Mouse (Mus musculus) embryonic facial prominence, embryonic 15.5 days (tissue): Measurements from ENCODE around the gene Ntrk3. TPM values are rescaled to one million over a fixed set of nuclear protein-coding genes. Genes with fewer than 3 reads are reported as not detected.

ENCODE experiments used
- ATAC-seq: fragments of 200-750 bp; cut with Nextera tagmentation; 2 replicates; pipeline ENCODE4 v1.8.0; 2017; ENCODE audit warnings: low read depth, moderate TSS enrichment; ENCODE audit not compliant: insufficient number of reproducible peaks, low FRiP score, low TSS enrichment
- H3K27ac ChIP-seq: fragments of 300-500 bp; sonication (generic); replicated peaks from 2 replicates; pipeline ENCODE4 v1.5.1; 2015; ENCODE audit warnings: mild to moderate bottlenecking, inconsistent platforms
- H3K27me3 ChIP-seq: fragments of 300-500 bp; sonication (generic); 2 replicates; pipeline ENCODE4 v1.6.1; 2015; ENCODE audit warnings: inconsistent platforms
- H3K36me3 ChIP-seq: fragments of 300-500 bp; sonication (generic); 2 replicates; pipeline ENCODE4 v1.6.1; 2015; ENCODE audit warnings: mild to moderate bottlenecking, inconsistent platforms
- H3K4me1 ChIP-seq: fragments of 300-500 bp; sonication (generic); 2 replicates; pipeline ENCODE4 v1.6.1; 2015; ENCODE audit warnings: inconsistent platforms
- H3K4me2 ChIP-seq: fragments of 300-500 bp; sonication (generic); replicated peaks from 2 replicates; pipeline ENCODE4 v1.6.1; 2015; ENCODE audit warnings: mild to moderate bottlenecking, inconsistent platforms
- H3K4me3 ChIP-seq: fragments of 300-500 bp; sonication (generic); replicated peaks from 2 replicates; pipeline ENCODE4 v1.5.1; 2015; ENCODE audit warnings: mild to moderate bottlenecking, inconsistent platforms
- H3K9ac ChIP-seq: fragments of 300-500 bp; sonication (generic); 2 replicates; pipeline ENCODE4 v1.6.1; 2015; ENCODE audit warnings: inconsistent platforms
- H3K9me3 ChIP-seq: fragments of 300-500 bp; sonication (generic); replicated peaks from 2 replicates; pipeline ENCODE4 v1.6.1; 2016; ENCODE audit warnings: inconsistent platforms
- WGBS: fragments of 180-500 bp; shearing (Covaris S2); methylation state at CpG from one replicate; pipeline ENCODE4 v1.1.7; 2015; 5-methylcytosine and 5-hydroxymethylcytosine counted together
- polyA plus RNA-seq: library from polyadenylated mRNA; unstranded; fragments of >200 nt; fragmentation: Nextera tagmentation; extraction: Ambion mirVana; gene quantifications from 2 replicates; pipeline ENCODE4 v1.2.1, GENCODE M21; 2015

Ntrk3 gene
- polyA plus RNA-seq, 1 experiment from 2014 or later = 4.0 TPM

DNA sequence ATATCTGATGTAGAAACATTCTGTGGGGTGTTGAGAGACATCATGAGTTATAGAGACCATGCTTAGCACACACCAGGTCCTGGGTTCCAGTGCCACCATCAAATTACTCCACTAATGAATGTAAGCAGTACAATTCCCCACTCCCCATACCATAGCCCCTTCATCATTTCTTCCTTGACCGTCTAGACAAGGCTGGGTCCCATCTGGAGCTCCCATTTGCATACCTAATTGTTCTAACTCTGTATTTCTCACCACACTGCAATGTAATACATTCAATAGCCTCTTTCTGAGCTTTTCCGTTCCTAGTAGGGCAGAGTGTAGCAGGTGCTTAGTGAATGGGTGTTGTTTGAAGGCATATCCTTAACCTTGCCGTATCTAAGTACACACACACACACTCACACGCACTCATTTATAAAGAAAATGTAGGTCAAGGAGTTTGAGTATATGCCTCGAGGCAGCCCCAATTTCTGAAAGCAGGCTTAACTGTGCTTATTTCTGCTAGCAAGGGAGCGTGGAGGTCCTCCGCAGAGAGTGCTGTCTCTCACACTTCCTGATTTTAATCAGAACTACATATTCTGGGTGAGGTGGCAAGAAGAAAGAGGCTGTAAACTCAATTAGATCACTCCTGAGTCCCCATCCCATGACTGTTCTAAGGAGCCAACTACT is 17.9 kb downstream of the Ntrk3 start:
- Histone ChIP-seq H3K9me3 (no peaks in the 10 kb centered on the region), H3K36me3 (no peaks in the 10 kb centered on the region), H3K4me3 (no peak overlapping the region), H3K4me2 (no peak overlapping the region), H3K9ac (no peak overlapping the region), H3K27ac (no peak overlapping the region), H3K4me1 (no peaks in the 10 kb centered on the region), H3K27me3 (no peaks in the 10 kb centered on the region)
- WGBS = 68% methylated on average over 7 of the region's 7 CpGs
- no peak for ATAC-seq

DNA sequence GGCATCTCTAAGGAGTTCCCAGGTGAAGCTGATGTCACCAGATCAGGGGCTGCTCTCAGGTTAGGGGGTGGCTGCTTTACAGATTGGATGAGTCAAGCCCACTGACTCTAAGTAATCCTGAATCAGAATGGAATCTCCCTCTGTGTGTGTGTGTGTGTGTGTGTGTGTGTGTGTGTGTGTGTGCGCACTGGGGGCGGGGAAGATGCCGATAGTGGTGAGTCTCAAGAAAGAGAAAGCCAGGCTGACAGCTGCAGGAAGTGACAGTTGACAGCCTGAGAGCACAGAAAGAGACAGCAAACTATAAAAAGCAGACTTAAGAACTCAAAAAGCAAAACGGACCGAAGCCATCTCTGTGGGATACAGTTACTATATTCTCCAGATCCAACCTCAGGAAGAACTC is 18.7 kb downstream of the Ntrk3 start:
- no peak overlapping the region for H3K4me2 ChIP-seq
- no peak for ATAC-seq
- H3K4me1 ChIP-seq = no peaks in the 10 kb centered on the region
- 63% methylated on average over 5 of the region's 5 CpGs for WGBS
- no peak overlapping the region for H3K9ac ChIP-seq
- H3K36me3 ChIP-seq = no peaks in the 10 kb centered on the region
- no peak overlapping the region for H3K4me3 ChIP-seq
- H3K9me3 ChIP-seq = no peaks in the 10 kb centered on the region
- no peak overlapping the region for H3K27ac ChIP-seq
- no peaks in the 10 kb centered on the region for H3K27me3 ChIP-seq

DNA sequence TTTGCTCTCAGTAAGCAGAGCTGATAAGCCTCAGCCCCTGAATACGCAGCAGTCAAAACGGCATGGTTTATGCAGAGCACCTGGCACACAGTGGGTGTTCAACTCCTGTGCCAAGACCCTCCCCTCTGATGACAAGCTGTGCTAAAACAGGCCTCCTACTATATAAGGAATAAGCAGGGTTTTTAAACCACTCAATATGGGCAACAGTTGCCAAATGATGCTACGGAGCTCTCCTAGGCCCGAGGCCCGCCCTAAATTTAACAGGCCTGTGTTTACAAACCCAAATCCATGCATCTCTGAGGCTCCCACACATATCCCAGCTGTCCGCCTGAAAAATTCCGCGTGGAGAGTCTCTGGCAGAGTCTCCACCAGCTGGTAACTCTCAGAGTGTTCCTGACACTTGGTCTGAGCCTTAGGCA is 19.6 kb downstream of the Ntrk3 start:
- H3K4me2 ChIP-seq = no peak overlapping the region
- no peaks in the 10 kb centered on the region for H3K27me3 ChIP-seq
- no peaks in the 10 kb centered on the region for H3K36me3 ChIP-seq
- H3K4me3 ChIP-seq = no peak overlapping the region
- no peak for ATAC-seq
- H3K4me1 ChIP-seq = no peaks in the 10 kb centered on the region
- H3K9ac ChIP-seq = no peak overlapping the region
- H3K27ac ChIP-seq = no peak overlapping the region
- 68% methylated on average over 8 of the region's 8 CpGs for WGBS
- H3K9me3 ChIP-seq = no peaks in the 10 kb centered on the region

DNA sequence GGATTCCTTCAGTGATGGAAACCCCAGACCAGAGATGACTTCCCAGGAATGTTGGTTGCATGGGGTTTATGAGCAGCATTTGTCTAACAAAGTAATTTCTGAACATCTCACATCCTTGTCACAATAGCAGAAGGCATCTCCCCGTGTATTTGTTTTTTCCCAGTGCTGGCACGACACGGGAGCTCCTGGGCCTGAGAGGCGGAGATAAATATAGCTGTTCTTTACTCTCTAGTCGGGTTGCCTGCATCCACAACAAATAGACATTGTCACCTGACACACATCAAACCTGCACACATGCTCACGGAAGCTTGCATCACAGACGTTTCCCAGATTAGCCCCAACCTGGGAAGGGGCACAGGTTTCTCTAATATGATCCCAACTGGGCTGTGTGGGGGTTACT is 30.1 kb downstream of the Ntrk3 start:
- H3K9ac ChIP-seq = no peak overlapping the region
- no peaks in the 10 kb centered on the region for H3K4me1 ChIP-seq
- H3K27me3 ChIP-seq = no peaks in the 10 kb centered on the region
- 74% methylated on average over 7 of the region's 7 CpGs for WGBS
- no peak overlapping the region for H3K4me3 ChIP-seq
- no peak overlapping the region for H3K4me2 ChIP-seq
- no peak overlapping the region for H3K27ac ChIP-seq
- ATAC-seq = no peak
- no peaks in the 10 kb centered on the region for H3K9me3 ChIP-seq
- no peaks in the 10 kb centered on the region for H3K36me3 ChIP-seq

DNA sequence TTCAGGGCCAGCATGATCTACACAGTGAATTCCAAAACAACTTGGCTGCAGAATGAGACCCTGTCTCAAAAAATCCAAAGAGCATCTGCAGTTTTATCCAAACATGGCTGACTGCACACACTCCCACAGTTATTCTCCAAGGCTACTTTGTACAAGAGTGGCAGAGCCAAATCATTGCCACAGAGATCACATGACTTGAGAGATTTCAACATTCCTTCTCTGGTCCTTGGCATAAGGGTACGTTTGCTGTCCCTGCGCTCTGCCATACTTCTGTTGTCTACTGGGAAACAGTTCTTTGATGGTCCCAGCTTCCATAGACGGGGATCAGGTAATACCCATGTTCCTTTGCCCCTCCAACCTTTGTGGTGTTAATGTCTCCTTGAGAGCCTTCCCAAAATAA is 30.7 kb downstream of the Ntrk3 start:
- no peak overlapping the region for H3K27ac ChIP-seq
- no peaks in the 10 kb centered on the region for H3K9me3 ChIP-seq
- H3K9ac ChIP-seq = no peak overlapping the region
- H3K4me1 ChIP-seq = no peaks in the 10 kb centered on the region
- H3K4me3 ChIP-seq = no peak overlapping the region
- no peaks in the 10 kb centered on the region for H3K36me3 ChIP-seq
- ATAC-seq = no peak
- 76% methylated on average over 3 of the region's 3 CpGs for WGBS
- H3K4me2 ChIP-seq = no peak overlapping the region
- no peaks in the 10 kb centered on the region for H3K27me3 ChIP-seq

DNA sequence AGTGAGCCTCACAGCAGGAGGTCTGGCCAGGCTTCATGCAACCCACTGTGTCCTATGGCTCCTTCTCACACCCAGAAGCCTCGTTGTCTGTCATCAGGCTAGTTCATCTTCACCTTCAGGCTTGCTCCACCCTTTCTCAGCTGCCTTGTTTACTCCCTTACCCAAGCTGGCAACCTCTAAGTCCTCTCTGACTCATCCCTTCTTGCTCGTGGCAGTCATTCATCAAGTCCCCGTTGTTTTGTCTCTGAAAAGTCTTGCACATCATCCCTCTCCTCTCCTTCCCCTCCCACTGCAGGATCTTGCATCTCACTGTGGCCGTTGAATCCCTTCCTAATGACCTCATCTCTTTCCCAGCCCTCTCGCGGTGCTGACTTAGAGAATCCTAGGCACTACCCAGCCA is 35.1 kb downstream of the Ntrk3 start:
- Histone ChIP-seq H3K27ac (no peak overlapping the region), H3K36me3 (no peaks in the 10 kb centered on the region), H3K4me1 (no peaks in the 10 kb centered on the region), H3K4me3 (no peak overlapping the region), H3K9ac (no peak overlapping the region), H3K4me2 (no peak overlapping the region), H3K27me3 (no peaks in the 10 kb centered on the region), H3K9me3 (no peaks in the 10 kb centered on the region)
- no peak for ATAC-seq
- WGBS = 57% methylated on average over 6 of the region's 6 CpGs

DNA sequence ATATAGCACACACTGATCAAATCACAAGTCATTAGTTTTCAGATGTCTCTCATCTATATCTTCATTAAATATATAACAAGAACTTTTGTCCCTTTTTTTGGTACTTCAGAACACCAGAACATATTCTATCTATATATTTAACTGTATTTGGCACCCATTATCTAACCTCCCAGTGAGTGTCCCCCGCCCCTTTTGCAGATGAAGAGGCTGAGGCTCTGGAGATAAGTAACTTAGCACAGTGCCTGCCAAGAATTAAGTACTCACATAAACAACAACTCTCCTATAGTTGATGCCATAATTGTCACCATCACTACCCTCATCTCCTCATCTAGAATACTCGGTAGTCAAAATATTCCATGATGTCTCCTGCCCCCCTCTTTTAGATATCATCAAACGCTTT is 42.6 kb downstream of the Ntrk3 start:
- no peaks in the 10 kb centered on the region for H3K27me3 ChIP-seq
- no peaks in the 10 kb centered on the region for H3K4me1 ChIP-seq
- H3K9ac ChIP-seq = no peak overlapping the region
- H3K27ac ChIP-seq = no peak overlapping the region
- H3K4me3 ChIP-seq = no peak overlapping the region
- no peak for ATAC-seq
- no peaks in the 10 kb centered on the region for H3K9me3 ChIP-seq
- no peaks in the 10 kb centered on the region for H3K36me3 ChIP-seq
- WGBS = 78% methylated on average over 3 of the region's 3 CpGs
- no peak overlapping the region for H3K4me2 ChIP-seq

DNA sequence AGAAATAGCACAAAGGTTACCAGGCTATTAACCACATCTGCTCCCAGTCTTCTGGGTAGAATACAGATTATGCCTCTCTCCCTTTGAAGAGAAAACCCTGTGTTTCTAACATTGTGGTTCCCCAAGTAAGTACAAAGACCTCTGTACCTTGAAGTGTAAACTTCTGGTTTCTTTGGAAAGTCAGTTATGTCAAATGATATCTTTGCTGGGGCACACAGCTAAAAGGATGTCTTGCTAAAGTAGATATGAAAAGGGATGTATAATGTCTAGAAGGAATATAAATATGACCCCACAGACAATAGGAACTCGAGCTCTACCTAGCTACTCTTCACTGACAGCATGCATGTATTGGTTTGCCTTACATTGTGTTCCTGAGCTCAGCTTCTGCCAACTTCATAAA is 44.7 kb downstream of the Ntrk3 start:
- no peak for ATAC-seq
- H3K4me1 ChIP-seq = no peaks in the 10 kb centered on the region
- no peaks in the 10 kb centered on the region for H3K9me3 ChIP-seq
- H3K4me2 ChIP-seq = no peak overlapping the region
- H3K4me3 ChIP-seq = no peak overlapping the region
- H3K27ac ChIP-seq = no peak overlapping the region
- no peaks in the 10 kb centered on the region for H3K27me3 ChIP-seq
- WGBS = 65% methylated on average over 1 of the region's 1 CpGs
- H3K9ac ChIP-seq = no peak overlapping the region
- no peaks in the 10 kb centered on the region for H3K36me3 ChIP-seq

DNA sequence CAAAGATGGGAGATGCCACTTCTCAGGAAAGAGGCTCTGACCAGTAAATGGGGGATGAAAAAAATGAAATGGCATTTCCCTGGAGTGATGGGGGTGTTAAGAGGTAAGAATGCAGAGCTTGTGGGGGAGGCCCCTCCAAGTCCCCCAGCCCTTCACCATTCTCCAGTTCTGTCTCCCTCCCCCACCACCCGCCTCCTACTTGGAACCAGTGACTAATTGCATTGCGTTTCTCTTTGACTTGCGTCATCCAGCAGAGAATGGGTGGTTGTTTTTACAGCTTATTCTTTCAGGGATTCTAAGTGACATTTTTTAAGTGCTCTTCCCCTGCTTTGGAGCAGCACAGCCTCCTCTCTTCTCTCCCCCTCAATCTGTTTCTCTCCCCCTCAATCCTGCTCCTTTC is 46.9 kb downstream of the Ntrk3 start:
- 46% methylated on average over 3 of the region's 3 CpGs for WGBS
- Histone ChIP-seq H3K36me3 (no peaks in the 10 kb centered on the region), H3K4me3 (no peak overlapping the region), H3K27ac (no peak overlapping the region), H3K9ac (no peak overlapping the region), H3K27me3 (no peaks in the 10 kb centered on the region), H3K9me3 (no peaks in the 10 kb centered on the region), H3K4me2 (no peak overlapping the region), H3K4me1 (no peaks in the 10 kb centered on the region)
- no peak for ATAC-seq

DNA sequence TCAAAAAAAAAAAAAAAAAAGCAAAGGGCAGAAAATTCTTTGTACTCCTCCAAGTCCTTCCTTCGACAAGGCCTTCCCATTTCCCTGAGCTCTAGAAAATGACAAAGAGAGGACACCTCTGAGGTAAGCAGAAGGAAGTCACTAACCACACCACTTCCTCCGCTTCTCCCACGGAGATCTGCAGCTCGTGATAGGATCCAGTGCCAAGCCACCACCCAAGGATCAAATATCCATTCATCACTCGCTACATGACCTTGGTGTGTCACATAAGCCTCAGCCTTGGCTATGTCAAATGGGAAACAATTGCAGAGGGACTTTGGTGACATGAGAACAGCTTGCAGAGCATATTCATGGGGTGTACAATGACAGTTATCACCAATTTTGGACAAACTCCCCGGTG is 52.9 kb downstream of the Ntrk3 start:
- Histone ChIP-seq H3K4me3 (no peak overlapping the region), H3K9me3 (no peaks in the 10 kb centered on the region), H3K4me1 (no peaks in the 10 kb centered on the region), H3K36me3 (no peaks in the 10 kb centered on the region), H3K4me2 (no peak overlapping the region), H3K27me3 (no peaks in the 10 kb centered on the region), H3K27ac (no peak overlapping the region), H3K9ac (no peak overlapping the region)
- no peak for ATAC-seq
- WGBS = 56% methylated on average over 6 of the region's 6 CpGs

DNA sequence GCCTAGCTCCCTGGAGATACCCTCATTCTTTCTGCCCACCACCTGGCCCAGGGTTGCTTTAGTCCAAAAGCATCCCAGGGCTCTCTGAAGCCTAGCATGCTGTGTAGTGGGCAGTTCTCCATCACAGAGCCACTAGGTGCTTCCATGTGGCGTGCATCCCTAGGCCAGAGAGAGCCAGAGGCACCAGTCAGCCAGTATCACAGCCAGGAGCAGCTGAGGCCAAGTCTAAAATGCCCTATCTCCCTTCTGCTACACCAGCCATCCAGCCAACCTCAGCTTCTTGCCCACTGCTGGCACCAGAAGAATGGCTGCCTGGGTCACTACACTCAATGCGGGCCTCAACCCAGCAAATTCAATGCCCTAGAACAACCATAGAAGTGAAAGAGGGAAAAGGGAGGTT is 56.9 kb downstream of the Ntrk3 start:
- H3K36me3 ChIP-seq = no peaks in the 10 kb centered on the region
- H3K9ac ChIP-seq = no peak overlapping the region
- H3K27ac ChIP-seq = no peak overlapping the region
- no peaks in the 10 kb centered on the region for H3K9me3 ChIP-seq
- ATAC-seq = no peak
- no peak overlapping the region for H3K4me2 ChIP-seq
- no peak overlapping the region for H3K4me3 ChIP-seq
- no peaks in the 10 kb centered on the region for H3K27me3 ChIP-seq
- H3K4me1 ChIP-seq = no peaks in the 10 kb centered on the region
- WGBS = 72% methylated on average over 2 of the region's 2 CpGs

DNA sequence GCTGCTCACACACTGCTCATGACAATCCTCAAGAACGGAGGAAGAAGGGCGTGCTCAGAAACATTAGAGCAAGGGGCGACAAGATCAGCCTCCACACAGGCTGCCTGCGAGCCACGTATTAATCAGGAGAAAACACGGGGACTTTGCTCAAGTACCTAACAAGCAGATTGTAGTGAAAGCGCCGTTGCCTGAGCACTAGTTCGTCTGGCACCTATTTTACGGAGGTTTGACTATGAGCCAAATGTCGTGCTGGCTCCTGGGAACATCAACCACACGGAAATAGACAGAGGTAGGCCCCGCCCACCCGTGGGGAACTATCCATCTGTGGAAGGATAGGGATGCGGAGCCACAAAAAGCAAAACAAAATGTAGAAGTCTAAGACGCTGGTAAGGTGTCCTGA is 68.4 kb downstream of the Ntrk3 start:
- no peaks in the 10 kb centered on the region for H3K9me3 ChIP-seq
- ATAC-seq = no peak
- 89% methylated on average over 16 of the region's 16 CpGs for WGBS
- H3K9ac ChIP-seq = no peak overlapping the region
- H3K27ac ChIP-seq = no peak overlapping the region
- H3K4me2 ChIP-seq = no peak overlapping the region
- no peaks in the 10 kb centered on the region for H3K4me1 ChIP-seq
- H3K4me3 ChIP-seq = no peak overlapping the region
- no peaks in the 10 kb centered on the region for H3K27me3 ChIP-seq
- no peaks in the 10 kb centered on the region for H3K36me3 ChIP-seq
